Mouse (Mus musculus) CH12.LX (cell line): ENCODE measurements at regions not wholly inside any gene's neighbourhood (a gene's known extent, or its start where the extent isn't known, plus 50 kb on each side); places are given as distances from the start of the nearest gene placed in this dataset.
A peak's percentile ranks its signal among the peaks of the same experiment; 100 is the strongest.

Experiments used
- DNase-seq: peaks from one replicate; pipeline ENCODE4 v3.0.0-alpha.2; 2013; ENCODE audit errors: extremely low read depth
- H3K27ac ChIP-seq: 2 replicates; pipeline ENCODE4 v1.5.1; 2012; ENCODE audit warnings: low read depth, mild to moderate bottlenecking, control low read depth, moderate library complexity; ENCODE audit not compliant: insufficient read depth
- H3K27me3 ChIP-seq: replicated peaks from 2 replicates; pipeline ENCODE3; 2012; ENCODE audit warnings: inconsistent platforms
- H3K36me3 ChIP-seq, 2 experiments: replicated peaks in 1 of 2; 2 replicates each; pipeline versions ENCODE3 to v1.6.1; 2012; ENCODE audit warnings: inconsistent platforms in 1 of 2, low read length in 1 of 2, mild to moderate bottlenecking in 1 of 2, mixed read lengths in 1 of 2, moderate library complexity in 1 of 2; ENCODE audit not compliant: control insufficient read depth in 1 of 2, insufficient read depth in 1 of 2
- H3K4me1 ChIP-seq, 2 experiments: 2 replicates each; pipeline ENCODE4 v1.6.1; 2012; ENCODE audit warnings: inconsistent platforms in 1 of 2, moderate library complexity in 1 of 2; ENCODE audit not compliant: insufficient read depth in 2 of 2, control insufficient read depth in 1 of 2
- H3K4me2 ChIP-seq: 2 replicates; pipeline ENCODE4 v1.6.1; 2012; ENCODE audit warnings: low read depth, mild to moderate bottlenecking, control low read depth; ENCODE audit not compliant: poor library complexity, insufficient read depth, severe bottlenecking
- H3K4me3 ChIP-seq, 3 experiments: fragments of 150-350 bp in 1 of 3; sonication (generic) in 1 of 3; replicated peaks in 1 of 3; 2 replicates each; pipeline versions ENCODE3 to v1.5.1; 2011 to 2012; ENCODE audit warnings: low read depth in 2 of 3, low read length in 2 of 3, mild to moderate bottlenecking in 2 of 3, moderate library complexity in 2 of 3, control low read depth in 1 of 3, improper control_type of control experiment in 1 of 3, inconsistent platforms in 1 of 3, mixed read lengths in 1 of 3; ENCODE audit not compliant: poor library complexity in 1 of 3
- H3K79me2 ChIP-seq: replicated peaks from 2 replicates; pipeline ENCODE4 v1.6.1; 2012; ENCODE audit warnings: mild to moderate bottlenecking, moderate library complexity; ENCODE audit not compliant: control insufficient read depth, poor library complexity, insufficient read depth, severe bottlenecking; ENCODE audit errors: extremely low read depth
- H3K9ac ChIP-seq: 2 replicates; pipeline ENCODE4 v1.6.1; 2012; ENCODE audit warnings: low read depth, mild to moderate bottlenecking, control low read depth, moderate library complexity; ENCODE audit not compliant: insufficient read depth
- H3K9me3 ChIP-seq: replicated peaks from 2 replicates; pipeline ENCODE3; 2012; ENCODE audit warnings: low read length, inconsistent platforms, mixed read lengths
- BHLHE40 ChIP-seq: IDR thresholded peaks from 2 replicates; pipeline ENCODE4 v1.6.1; 2011; ENCODE audit warnings: mild to moderate bottlenecking, low read depth, low read length, improper control_type of control experiment
- CHD2 ChIP-seq: IDR thresholded peaks from 2 replicates; pipeline ENCODE4 v1.6.1; 2011; ENCODE audit warnings: low read length, improper control_type of control experiment
- ELF1 ChIP-seq: IDR thresholded peaks from 2 replicates; pipeline ENCODE4 v1.6.1; 2014; ENCODE audit warnings: low read depth, mild to moderate bottlenecking, inconsistent platforms, low read length, improper control_type of control experiment
- EP300 ChIP-seq: IDR thresholded peaks from 2 replicates; pipeline ENCODE4 v1.6.1; 2011; ENCODE audit warnings: low read length, improper control_type of control experiment
- ETS1 ChIP-seq: conservative IDR thresholded peaks from 2 replicates; pipeline ENCODE4 v1.6.1; 2012; ENCODE audit warnings: low read depth, mild to moderate bottlenecking, inconsistent platforms, low read length, improper control_type of control experiment, moderate library complexity
- GABPA ChIP-seq: IDR thresholded peaks from 2 replicates; pipeline ENCODE4 v1.6.1; 2012; ENCODE audit warnings: low read depth, low read length, improper control_type of control experiment, inconsistent platforms; ENCODE audit not compliant: insufficient replicate concordance
- HCFC1 ChIP-seq: IDR thresholded peaks from 2 replicates; pipeline ENCODE4 v1.6.1; 2012; ENCODE audit warnings: low read depth, mild to moderate bottlenecking, inconsistent platforms, low read length, improper control_type of control experiment
- IRF4 ChIP-seq: IDR thresholded peaks from 2 replicates; pipeline ENCODE4 v1.6.1; 2014; ENCODE audit warnings: low read depth, mild to moderate bottlenecking, inconsistent platforms, low read length, improper control_type of control experiment
- JUN ChIP-seq: IDR thresholded peaks from 2 replicates; pipeline ENCODE4 v1.6.1; 2011; ENCODE audit warnings: low read depth, mild to moderate bottlenecking, low read length, improper control_type of control experiment, moderate library complexity; ENCODE audit not compliant: insufficient read depth
- JUND ChIP-seq: conservative IDR thresholded peaks from 2 replicates; pipeline ENCODE4 v1.6.1; 2011; ENCODE audit warnings: low read depth, low read length, improper control_type of control experiment
- KAT2A ChIP-seq: IDR thresholded peaks from 2 replicates; pipeline ENCODE4 v1.6.1; 2012; ENCODE audit warnings: low read length, improper control_type of control experiment, inconsistent platforms; ENCODE audit not compliant: insufficient replicate concordance
- MEF2A ChIP-seq: IDR thresholded peaks from 2 replicates; pipeline ENCODE4 v1.6.1; 2014; ENCODE audit warnings: low read depth, mild to moderate bottlenecking, inconsistent platforms, low read length, improper control_type of control experiment, borderline replicate concordance
- MYC ChIP-seq: IDR thresholded peaks from 2 replicates; pipeline ENCODE4 v1.6.1; 2011; ENCODE audit warnings: low read depth, mild to moderate bottlenecking, improper control_type of control experiment, low read length
- PAX5 ChIP-seq: IDR thresholded peaks from 2 replicates; pipeline ENCODE4 v1.6.1; 2012; ENCODE audit warnings: low read length, inconsistent platforms, mixed read lengths
- POLR2A ChIP-seq: IDR thresholded peaks from 2 replicates; pipeline ENCODE4 v1.6.1; 2011; ENCODE audit warnings: low read depth, mild to moderate bottlenecking, improper control_type of control experiment, low read length
- RAD21 ChIP-seq: IDR thresholded peaks from 2 replicates; pipeline ENCODE4 v1.6.1; 2011; ENCODE audit warnings: low read depth, mild to moderate bottlenecking, low read length, improper control_type of control experiment, moderate library complexity
- RCOR1 ChIP-seq: conservative IDR thresholded peaks from 2 replicates; pipeline ENCODE4 v1.6.1; 2012; ENCODE audit warnings: low read depth, mild to moderate bottlenecking, inconsistent platforms, low read length, improper control_type of control experiment
- TBP ChIP-seq: conservative IDR thresholded peaks from 2 replicates; pipeline ENCODE4 v1.6.1; 2011; ENCODE audit warnings: low read depth, low read length, improper control_type of control experiment
- TCF12 ChIP-seq: IDR thresholded peaks from 2 replicates; pipeline ENCODE4 v1.6.1; 2014; ENCODE audit warnings: low read depth, mild to moderate bottlenecking, inconsistent platforms, low read length, improper control_type of control experiment
- USF2 ChIP-seq: conservative IDR thresholded peaks from 2 replicates; pipeline ENCODE4 v1.6.1; 2011; ENCODE audit warnings: low read depth, low read length, improper control_type of control experiment
- ZKSCAN1 ChIP-seq: IDR thresholded peaks from 2 replicates; pipeline ENCODE4 v1.6.1; 2012; ENCODE audit warnings: low read depth, inconsistent platforms, low read length, improper control_type of control experiment, borderline replicate concordance
- ZMIZ1 ChIP-seq: IDR thresholded peaks from 2 replicates; pipeline ENCODE4 v1.6.1; 2012; ENCODE audit warnings: low read depth, mild to moderate bottlenecking, inconsistent platforms, low read length, improper control_type of control experiment
- ZNF384 ChIP-seq: IDR thresholded peaks from 2 replicates; pipeline ENCODE4 v1.6.1; 2012; ENCODE audit warnings: low read depth, low read length, improper control_type of control experiment, inconsistent platforms
- dilution Hi-C: fragments of 300-500 bp; cut with MboI; formaldehyde crosslinking; loops from 2 replicates; pipeline ENCODE4 v1.14.3; 2020; ENCODE audit warnings: low sequenced_read_pairs; ENCODE audit not compliant: extremely low pct_unique_long_range_greater_than_20kb, extremely low pct_ligation_motif_present
- in situ Hi-C: fragments of 300-500 bp; cut with MboI; formaldehyde crosslinking; loops from 3 replicates; pipeline ENCODE4 v1.14.3; 2019; ENCODE audit warnings: low sequenced_read_pairs, low pct_ligation_motif_present, low pct_unique_long_range_greater_than_20kb, mixed read lengths

DNA sequence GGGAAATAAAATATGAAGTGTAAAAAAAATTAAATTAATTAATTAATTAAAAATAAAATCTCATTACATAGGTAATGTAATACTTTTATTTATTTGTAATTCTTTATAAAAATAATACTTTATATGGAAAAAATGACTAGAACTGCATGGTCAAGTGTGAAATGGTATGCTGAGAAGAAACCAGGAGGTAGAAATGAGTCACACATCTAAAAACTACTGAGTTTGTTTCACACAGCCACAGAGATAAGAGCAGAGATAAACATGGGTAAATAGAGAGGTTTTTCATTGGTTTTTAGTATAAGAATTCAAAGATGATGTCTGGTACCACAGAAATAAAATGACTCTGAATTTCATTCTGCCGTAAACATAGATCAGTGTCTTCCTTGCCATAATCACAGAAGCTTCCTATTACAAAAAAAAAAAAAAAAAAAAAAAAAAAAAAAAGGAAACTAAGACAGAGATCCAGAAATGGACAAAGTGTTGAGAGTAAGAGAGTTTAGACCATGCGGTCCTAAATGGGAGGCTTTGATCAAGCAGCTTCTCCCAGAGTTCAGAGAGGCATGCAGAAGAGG, 1190.5 kb upstream of the Zeb2 start:
- H3K4me2 ChIP-seq, result peak overlapping the region; percentile 29; the same call in 1 of the 2 replicates
- in situ Hi-C loops (no loop called here), dilution Hi-C loops (no loop called here)
- no peak overlapping the region for H3K4me3 ChIP-seq
- no peaks in the 10 kb centered on the region for H3K27me3 ChIP-seq
- H3K4me1 ChIP-seq, result peaks cover 18 to 32% of the 10 kb centered on the region in 2 experiments
- peak; percentile 56 for DNase-seq
- peak overlapping the region; percentile 56 for H3K9ac ChIP-seq
- H3K36me3 ChIP-seq, result no peaks in the 10 kb centered on the region
- peak overlapping the region; percentile 94 for H3K27ac ChIP-seq
- H3K79me2 ChIP-seq, result no peaks in the 10 kb centered on the region
- H3K9me3 ChIP-seq, result peaks cover 2% of the 10 kb centered on the region
- no peak for TF ChIP-seq ELF1
- 0 out of 2 replicates have a peak, but pooled peaks have one; percentile 14 for TF ChIP-seq RCOR1
- TF ChIP-seq RAD21, result no peak; the same call in 1 of the 2 replicates
- 0 out of 2 replicates have a peak, but pooled peaks have one; percentile 51 for TF ChIP-seq CHD2
- TF ChIP-seq MEF2A, result peak; percentile 92
- peak; percentile 26; the same call in 1 of the 2 replicates for TF ChIP-seq TCF12
- peak; percentile 96 for TF ChIP-seq ZNF384
- no peak for TF ChIP-seq ZMIZ1
- peak; percentile 99 for TF ChIP-seq JUN
- TF ChIP-seq ZKSCAN1, result no peak
- TF ChIP-seq USF2, result no peak
- TF ChIP-seq ETS1, result peak; percentile 78
- peak; percentile 96 for TF ChIP-seq IRF4
- TF ChIP-seq PAX5, result no peak
- TF ChIP-seq BHLHE40, result peak; percentile 48; the same call in 1 of the 2 replicates
- TF ChIP-seq TBP, result peak; percentile 48; the same call in 1 of the 2 replicates
- no peak for TF ChIP-seq HCFC1
- TF ChIP-seq EP300, result peak; percentile 97
- TF ChIP-seq GABPA, result no peak
- peak; percentile 78 for TF ChIP-seq MYC
- peak; percentile 99 for TF ChIP-seq JUND
- TF ChIP-seq POLR2A, result peak; percentile 33; the same call in 1 of the 2 replicates
- TF ChIP-seq KAT2A, result no peak
